Mouse (Mus musculus) heart, embryonic 11.5 days (tissue): Measurements from ENCODE around the gene Inka1. TPM values are rescaled to one million over a fixed set of nuclear protein-coding genes. Genes with fewer than 3 reads are reported as not detected.
A peak's percentile ranks its signal among the peaks of the same experiment; 100 is the strongest.

Experiments used
- ATAC-seq: fragments of 200-750 bp; cut with Nextera tagmentation; replicated peaks from 2 replicates; pipeline ENCODE4 v1.8.0; 2017; ENCODE audit warnings: moderate library complexity; ENCODE audit not compliant: insufficient number of reproducible peaks, low FRiP score, low TSS enrichment
- H3K27ac ChIP-seq: fragments of 300-500 bp; sonication (generic); 2 replicates; pipeline ENCODE4 v1.5.1; 2014; ENCODE audit warnings: mild to moderate bottlenecking, low read depth, low read length
- H3K27me3 ChIP-seq: fragments of 300-500 bp; sonication (generic); 2 replicates; pipeline ENCODE4 v1.6.1; 2014; ENCODE audit warnings: mild to moderate bottlenecking, low read length, mixed read lengths; ENCODE audit not compliant: control insufficient read depth, insufficient read depth
- H3K36me3 ChIP-seq: fragments of 300-500 bp; sonication (generic); 2 replicates; pipeline ENCODE4 v1.6.1; 2014; ENCODE audit warnings: mild to moderate bottlenecking, low read length, moderate library complexity, mixed read lengths; ENCODE audit not compliant: control insufficient read depth, insufficient read depth
- H3K4me1 ChIP-seq: fragments of 300-500 bp; sonication (generic); 2 replicates; pipeline ENCODE4 v1.6.1; 2014; ENCODE audit warnings: low read length; ENCODE audit not compliant: control insufficient read depth, insufficient read depth
- H3K4me2 ChIP-seq: fragments of 300-500 bp; sonication (generic); 2 replicates; pipeline ENCODE4 v1.6.1; 2014; ENCODE audit warnings: mild to moderate bottlenecking, moderate library complexity
- H3K4me3 ChIP-seq: fragments of 300-500 bp; sonication (generic); 2 replicates; pipeline ENCODE4 v1.5.1; 2014; ENCODE audit warnings: low read depth, low read length
- H3K9ac ChIP-seq: fragments of 300-500 bp; sonication (generic); 2 replicates; pipeline ENCODE4 v1.6.1; 2014; ENCODE audit warnings: mild to moderate bottlenecking, low read depth, low read length, moderate library complexity
- H3K9me3 ChIP-seq: fragments of 300-500 bp; sonication (generic); replicated peaks from 2 replicates; pipeline ENCODE4 v1.6.1; 2016; ENCODE audit warnings: low read length; ENCODE audit not compliant: control insufficient read depth
- WGBS: fragments of 180-500 bp; shearing (Covaris S2); extraction: QIAGEN DNeasy Blood & Tissue Kit; methylation state at CpG from one replicate; pipeline ENCODE4 v1.1.7; 2014; ENCODE audit not compliant: insufficient replicate concordance; 5-methylcytosine and 5-hydroxymethylcytosine counted together
- polyA plus RNA-seq: library from polyadenylated mRNA; unstranded; fragments of >200 nt; fragmentation: Nextera tagmentation; extraction: Ambion mirVana; gene quantifications from 2 replicates; pipeline ENCODE4 v1.2.1, GENCODE M21; 2014

Inka1 gene
- polyA plus RNA-seq, 1 experiment from 2014 or later: 66.6 TPM

- H3K27ac ChIP-seq: no peak overlapping the region
- peaks cover 53% of the 10 kb centered on the region for H3K27me3 ChIP-seq
- 3% methylated on average over 29 of the region's 29 CpGs for WGBS
Measured at GRCm38 (mm10) chr9:107936215-107936822, 49.4 kb downstream of the Inka1 start.

GRCm38 (mm10) chr9:107935790-107936214 is 49.9 kb downstream of the Inka1 start:
- ATAC-seq: no peak
- peak overlapping the region; percentile 56 for H3K9ac ChIP-seq

More at GRCm38 (mm10) chr9:107936215-107936822, 49.4 kb downstream of the Inka1 start:
- H3K9ac ChIP-seq: peak overlapping the region; percentile 56
- H3K4me3 ChIP-seq: peak overlapping the region; percentile 53
- peaks cover 12% of the 10 kb centered on the region for H3K4me1 ChIP-seq
- no peaks in the 10 kb centered on the region for H3K9me3 ChIP-seq
- ATAC-seq: no peak
- peak overlapping the region; percentile 91 for H3K4me2 ChIP-seq
- H3K36me3 ChIP-seq: no peaks in the 10 kb centered on the region

GRCm38 (mm10) chr9:107935374-107935773 is 50.3 kb downstream of the Inka1 start, which contains the start of gene Camkv:
Camkv (plus strand) TSS chr9:107935674.
- H3K4me2 ChIP-seq: peak within 1 kb of the TSS; percentile 91

More at GRCm38 (mm10) chr9:107935790-107936214, 49.9 kb downstream of the Inka1 start:
- Histone ChIP-seq H3K36me3 (no peaks in the 10 kb centered on the region), H3K4me1 (peaks cover 12% of the 10 kb centered on the region), H3K27ac (no peak overlapping the region), H3K9me3 (no peaks in the 10 kb centered on the region), H3K4me3 (peak overlapping the region; percentile 53), H3K27me3 (peaks cover 53% of the 10 kb centered on the region), H3K4me2 (peak overlapping the region; percentile 91)
- WGBS: under 1% methylated on average over 41 of the region's 41 CpGs

More at GRCm38 (mm10) chr9:107935374-107935773, 50.3 kb downstream of the Inka1 start, which contains the start of gene Camkv:
- Histone ChIP-seq H3K4me1 (peaks cover 12% of the 10 kb centered on the region), H3K27me3 (peaks cover 53% of the 10 kb centered on the region), H3K4me3 (peak within 1 kb of the TSS; percentile 53), H3K9ac (peak within 1 kb of the TSS; percentile 56), H3K27ac (no peak within 1 kb of the TSS), H3K36me3 (no peaks in the 10 kb centered on the region), H3K9me3 (no peaks in the 10 kb centered on the region)
- 12% methylated on average over 3 of the region's 3 CpGs for WGBS
- ATAC-seq: no peak

Other genes starting within 250 kb of the Inka1 start
- 113 and 135 TPM in 2 replicates for gene Rbm5, start 214.9 kb downstream of the Inka1 start, polyA plus RNA-seq
- gene Rbm6, start 112.6 kb downstream of the Inka1 start, polyA plus RNA-seq: 46.0 and 51.3 TPM in 2 replicates
- 9.6 and 11.9 TPM in 2 replicates for gene Mon1a, start 97.7 kb downstream of the Inka1 start, polyA plus RNA-seq
- gene Mst1r, start 79.0 kb downstream of the Inka1 start, polyA plus RNA-seq: 1.3 and 1.6 TPM in 2 replicates
- not detected in 2 replicates for gene Actl11, start 57.4 kb downstream of the Inka1 start, polyA plus RNA-seq
- 0.46 and 0.70 TPM in 2 replicates for gene Camkv, start 50.2 kb downstream of the Inka1 start, polyA plus RNA-seq
- gene Traip, start 35.7 kb downstream of the Inka1 start, polyA plus RNA-seq: 14.5 and 16.7 TPM in 2 replicates
- gene Uba7, start 10.4 kb downstream of the Inka1 start, polyA plus RNA-seq: 43.9 and 47.8 TPM in 2 replicates
- 3.2 and 4.0 TPM in 2 replicates for gene Gm20661, start 2.8 kb downstream of the Inka1 start, polyA plus RNA-seq
- 7.0 and 10.2 TPM in 2 replicates for gene Cdhr4, start 6.6 kb upstream of the Inka1 start, polyA plus RNA-seq
- gene Gm20662, start 10.5 kb upstream of the Inka1 start, polyA plus RNA-seq: 0.52 and 0.90 TPM in 2 replicates
- gene Ip6k1, start 16.6 kb upstream of the Inka1 start, polyA plus RNA-seq: 17.0 and 25.5 TPM in 2 replicates
- 24.0 and 24.5 TPM in 2 replicates for gene Gmppb, start 63.4 kb upstream of the Inka1 start, polyA plus RNA-seq
- gene Amigo3, start 67.3 kb upstream of the Inka1 start, polyA plus RNA-seq: 1.1 and 1.9 TPM in 2 replicates
- gene Mst1, start 94.6 kb upstream of the Inka1 start, polyA plus RNA-seq: 1.4 and 1.8 TPM in 2 replicates
- 23.4 and 27.2 TPM in 2 replicates for gene Rnf123, start 97.5 kb upstream of the Inka1 start, polyA plus RNA-seq
- 64.5 and 70.7 TPM in 2 replicates for gene Apeh, start 108.7 kb upstream of the Inka1 start, polyA plus RNA-seq
- 0.58 and 0.77 TPM in 2 replicates for gene Bsn, start 204.5 kb upstream of the Inka1 start, polyA plus RNA-seq